Mouse (Mus musculus): ENCODE data around the gene Rhbg.

The Rhbg gene

GRCm38 (mm10) chr3:88262346-88262745, 7.8 kb upstream of the Rhbg start:
- DNase-seq (ENCODE audit: low read depth, low spot score) = no peak

GRCm38 (mm10) chr3:88256382-88256781, 1.9 kb upstream of the Rhbg start:
- DNase-seq (ENCODE audit: low read depth, low spot score) = no peak

GRCm38 (mm10) chr3:88255950-88256349, 1.4 kb upstream of the Rhbg start:
- DNase-seq (ENCODE audit: low read depth, low spot score) = no peak

GRCm38 (mm10) chr3:88252739-88253138, 1.8 kb downstream of the Rhbg start:
- no peak for DNase-seq (ENCODE audit: low read depth, low spot score)

GRCm38 (mm10) chr3:88248406-88248805, 6.1 kb downstream of the Rhbg start:
- DNase-seq (ENCODE audit: low read depth, low spot score) = no peak

GRCm38 (mm10) chr3:88247666-88248065, 6.8 kb downstream of the Rhbg start:
- no peak for DNase-seq (ENCODE audit: low read depth, low spot score)

GRCm38 (mm10) chr3:88245811-88246210, 8.7 kb downstream of the Rhbg start:
- DNase-seq (ENCODE audit: low read depth, low spot score) = peak; percentile 65

GRCm38 (mm10) chr3:88244071-88244470, 10.4 kb downstream of the Rhbg start:
- no peak for DNase-seq (ENCODE audit: low read depth, low spot score)

GRCm38 (mm10) chr3:88242531-88242930, 12.0 kb downstream of the Rhbg start:
- DNase-seq (ENCODE audit: low read depth, low spot score) = no peak

- DNase-seq (ENCODE audit: low read depth, low spot score) = no peak
Observed at GRCm38 (mm10) chr3:88241045-88241786, 13.3 kb downstream of the Rhbg start.

GRCm38 (mm10) chr3:88239446-88239845, 15.1 kb downstream of the Rhbg start:
- DNase-seq (ENCODE audit: low read depth, low spot score) = no peak

- DNase-seq (ENCODE audit: low read depth, low spot score) = no peak
Observed at GRCm38 (mm10) chr3:88238866-88239391, 15.6 kb downstream of the Rhbg start.

GRCm38 (mm10) chr3:88237556-88238194, 16.8 kb downstream of the Rhbg start:
- no peak for DNase-seq (ENCODE audit: low read depth, low spot score)

GRCm38 (mm10) chr3:88237161-88237555, 17.4 kb downstream of the Rhbg start:
- DNase-seq (ENCODE audit: low read depth, low spot score) = no peak

GRCm38 (mm10) chr3:88235616-88236015, 18.9 kb downstream of the Rhbg start:
- DNase-seq (ENCODE audit: low read depth, low spot score) = no peak

GRCm38 (mm10) chr3:88235216-88235615, 19.3 kb downstream of the Rhbg start:
- DNase-seq (ENCODE audit: low read depth, low spot score) = no peak

GRCm38 (mm10) chr3:88234041-88234440, 20.5 kb downstream of the Rhbg start:
- no peak for DNase-seq (ENCODE audit: low read depth, low spot score)

- no peak for DNase-seq (ENCODE audit: low read depth, low spot score)
Observed at GRCm38 (mm10) chr3:88232851-88233649, 21.5 kb downstream of the Rhbg start.

- no peak for DNase-seq (ENCODE audit: low read depth, low spot score)
Observed at GRCm38 (mm10) chr3:88232301-88232702, 22.2 kb downstream of the Rhbg start.

- no peak for DNase-seq (ENCODE audit: low read depth, low spot score)
Observed at GRCm38 (mm10) chr3:88231061-88231641, 23.4 kb downstream of the Rhbg start.

- DNase-seq (ENCODE audit: low read depth, low spot score) = no peak
Observed at GRCm38 (mm10) chr3:88230262-88231047, 24.1 kb downstream of the Rhbg start.

Measured in WW6 (cell line).